Mouse (Mus musculus): ENCODE measurements around the gene Tom1l2.

The Tom1l2 gene

DNA sequence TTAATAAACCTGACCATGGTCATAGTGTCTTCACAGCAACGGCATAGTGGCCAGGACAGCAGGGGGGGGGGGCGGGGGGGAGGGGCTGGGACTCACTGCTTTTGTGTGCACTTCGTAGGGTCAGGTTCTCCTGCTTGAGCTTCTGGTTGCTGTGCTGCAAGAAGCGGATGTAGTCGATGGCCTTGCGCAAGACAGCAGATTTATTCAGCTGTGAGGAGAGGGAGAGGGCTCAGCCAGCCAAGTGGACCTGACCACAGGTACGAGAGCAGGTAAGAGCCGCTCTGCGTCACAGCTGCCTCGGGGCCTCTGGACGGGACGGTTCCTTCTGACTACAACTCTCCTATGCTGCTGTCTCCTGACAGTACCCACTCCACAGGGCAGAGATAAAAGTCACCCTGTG is 147.7 kb downstream of the Tom1l2 start:
- DNase-seq (ENCODE audit: low read depth, low spot score), result no peak

DNA sequence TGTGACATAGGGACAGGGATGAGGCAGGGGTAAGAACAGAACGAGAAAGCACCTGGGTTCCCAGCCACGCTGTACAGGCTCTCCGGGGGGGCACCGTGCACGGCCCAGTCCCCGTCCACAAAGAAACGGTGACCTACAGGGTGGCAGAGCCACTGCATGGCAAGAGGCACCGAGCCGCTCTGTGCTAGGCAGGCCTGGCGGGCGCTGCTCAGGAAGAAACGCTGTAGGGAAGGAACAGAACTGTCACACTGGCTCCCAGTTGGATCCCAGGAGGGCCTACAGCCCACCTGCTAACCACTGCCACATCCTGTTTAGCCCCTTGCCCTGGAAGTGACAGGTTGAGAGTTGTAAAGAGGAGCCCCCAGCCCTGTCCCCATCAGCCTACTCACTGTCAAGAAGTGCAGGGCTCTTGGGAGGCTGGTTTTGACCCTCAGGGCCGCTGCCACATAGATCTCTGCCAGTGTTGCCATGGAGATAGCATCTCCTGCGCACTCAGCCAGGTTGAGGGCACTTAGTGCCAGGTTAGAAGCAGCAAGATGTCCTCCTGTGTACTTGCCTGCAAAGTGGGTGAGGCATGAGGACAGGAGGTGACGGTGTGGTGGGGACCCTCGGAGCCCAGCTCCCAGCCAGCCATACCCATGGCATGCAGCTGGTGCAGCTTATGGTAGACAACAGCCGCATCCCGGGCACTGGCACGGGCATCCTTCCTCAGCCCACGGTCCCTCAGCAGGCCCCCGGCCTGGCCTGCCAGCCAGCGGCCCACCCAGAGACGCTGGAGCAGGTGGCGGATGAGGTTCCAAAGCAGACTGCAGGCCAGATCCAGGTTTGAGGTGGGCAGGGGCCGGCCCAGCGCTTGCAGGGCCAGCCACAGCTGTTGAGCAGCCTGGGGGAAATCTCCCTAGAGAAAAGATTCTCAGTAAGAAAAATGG is 149.7 kb downstream of the Tom1l2 start:
- DNase-seq (ENCODE audit: low read depth, low spot score), result no peak

DNA sequence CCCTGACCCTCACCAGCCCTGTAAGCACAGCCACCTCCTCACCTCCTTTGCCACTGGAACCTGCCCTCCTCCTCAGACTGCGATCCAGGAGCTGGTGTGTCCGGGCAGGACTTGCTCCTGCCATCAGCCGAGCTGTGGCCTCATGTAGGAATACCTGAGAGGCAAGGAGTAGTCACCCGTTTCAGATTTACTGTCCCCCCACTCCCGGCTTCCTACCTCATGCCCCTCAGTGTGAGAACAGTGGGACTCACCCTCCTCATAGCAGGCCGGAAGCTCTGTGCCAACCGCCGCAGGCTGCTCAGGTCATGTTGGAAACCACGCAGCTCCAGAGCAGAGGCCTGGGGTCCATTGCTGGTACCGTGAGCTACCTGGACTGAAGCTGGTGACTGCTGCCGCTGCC is 152.3 kb downstream of the Tom1l2 start:
- no peak for DNase-seq (ENCODE audit: low read depth, low spot score)

DNA sequence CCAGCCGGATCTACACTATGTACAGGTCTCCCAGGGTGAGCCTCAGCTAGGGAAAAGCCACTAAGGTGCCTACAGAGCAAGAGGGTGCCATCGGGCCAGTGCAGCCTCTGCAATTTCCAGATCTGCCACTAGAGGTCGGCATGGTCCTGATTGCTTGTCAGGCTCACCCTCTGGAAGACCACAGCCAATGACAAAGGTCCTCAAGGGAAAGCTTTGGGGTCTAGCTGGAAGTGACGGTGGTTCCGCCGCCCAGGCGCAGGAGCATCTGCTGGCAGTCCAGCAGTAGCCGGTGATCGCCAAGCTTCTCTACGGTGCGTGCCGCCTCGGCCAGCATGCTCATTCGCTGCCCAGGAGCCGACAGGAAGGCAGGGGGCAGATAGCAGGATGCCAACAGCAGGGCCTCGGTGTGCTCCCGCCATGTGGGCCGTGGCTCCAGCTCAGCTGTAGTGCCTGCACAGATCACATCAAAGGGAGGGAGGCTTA is 153.0 kb downstream of the Tom1l2 start:
- DNase-seq (ENCODE audit: low read depth, low spot score), result peak; percentile 88

DNA sequence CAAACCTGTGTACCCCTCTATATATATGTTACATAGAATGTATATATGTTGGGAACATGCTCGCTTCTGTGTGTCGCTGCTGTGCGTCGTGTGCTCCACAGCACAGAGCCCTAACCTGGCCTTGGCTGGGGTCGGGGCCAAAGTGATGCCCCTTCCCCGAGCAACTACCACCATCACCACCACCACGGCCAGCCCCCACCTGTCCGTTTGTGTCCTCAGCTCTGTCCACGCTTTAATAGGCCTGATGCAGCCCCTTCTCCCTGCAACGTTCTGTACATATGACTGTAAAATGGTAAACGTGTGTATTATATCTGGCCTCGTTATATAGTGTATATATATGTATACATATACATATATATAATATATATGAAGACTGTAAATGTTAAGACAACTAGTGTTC is 154.1 kb downstream of the Tom1l2 start:
- DNase-seq (ENCODE audit: low read depth, low spot score), result no peak

DNA sequence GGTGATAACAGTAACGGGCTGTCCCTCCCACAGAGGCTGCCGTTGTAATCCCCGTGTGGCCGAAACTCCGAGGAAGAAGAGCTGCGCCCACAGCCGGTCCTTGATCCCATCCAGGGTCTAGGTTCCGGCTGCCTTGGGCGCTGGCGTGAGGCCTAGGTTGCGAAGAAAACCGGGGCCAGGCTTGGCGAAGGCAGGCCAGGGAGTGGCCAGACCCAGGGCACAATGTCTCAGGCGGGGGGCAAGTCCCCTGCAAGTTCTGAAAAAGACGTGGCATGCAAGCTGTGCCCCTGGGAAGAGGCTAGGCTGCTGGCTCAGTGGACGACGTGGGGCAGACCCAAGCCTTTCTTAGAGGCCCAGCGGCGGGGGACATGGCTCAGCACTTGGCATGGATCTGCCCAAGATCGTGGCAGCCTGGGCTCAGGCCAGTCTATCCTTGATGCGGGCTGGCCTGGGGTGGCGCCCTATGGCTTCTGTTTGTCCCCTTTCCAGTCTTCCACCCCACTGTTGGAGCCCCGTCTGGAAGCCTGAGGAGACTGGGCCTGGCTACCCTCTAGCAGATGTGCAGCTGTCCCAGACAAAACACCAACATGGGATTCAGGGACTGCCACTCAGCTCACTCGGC is 154.6 kb downstream of the Tom1l2 start:
- no peak for DNase-seq (ENCODE audit: low read depth, low spot score)

DNA sequence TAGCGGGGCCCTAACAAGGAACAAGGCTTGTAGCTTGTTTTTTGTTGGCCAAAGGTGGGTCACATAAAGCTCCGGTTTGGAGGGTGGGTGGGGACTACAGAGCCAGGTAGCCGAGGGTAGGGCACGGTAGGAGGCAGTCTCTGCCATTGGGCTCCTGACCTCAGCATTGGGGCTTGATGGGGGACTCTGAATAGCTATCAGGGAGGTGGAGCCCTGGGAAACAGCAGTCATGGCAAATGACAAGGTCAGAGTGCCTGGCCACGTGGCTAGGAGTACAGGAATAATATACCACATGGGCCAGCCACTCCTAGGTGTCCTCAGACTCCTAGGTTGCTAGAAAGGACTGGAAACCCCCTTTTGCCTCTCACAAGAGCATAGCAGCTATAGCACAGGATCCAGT is 156.4 kb downstream of the Tom1l2 start:
- DNase-seq (ENCODE audit: low read depth, low spot score), result no peak

DNA sequence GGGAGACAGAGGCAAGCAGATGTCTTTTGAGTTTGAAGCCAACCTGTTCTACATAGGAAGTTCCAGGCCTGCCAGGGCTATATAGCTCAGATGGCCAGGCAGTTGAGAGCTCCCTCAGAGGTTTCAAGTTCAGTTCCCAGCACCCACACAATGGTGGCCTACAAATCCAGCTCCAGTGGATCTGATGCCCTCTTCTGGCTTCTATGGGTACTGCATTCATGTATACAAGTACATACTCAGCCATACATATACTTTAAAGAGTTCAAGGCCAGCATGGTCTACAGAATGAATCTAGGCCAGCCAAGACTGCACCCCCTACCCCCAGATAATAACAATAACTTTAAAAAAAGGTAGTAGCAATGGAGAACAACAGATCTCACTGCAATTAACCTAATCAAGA is 157.6 kb downstream of the Tom1l2 start:
- peak; percentile 69 for DNase-seq (ENCODE audit: low read depth, low spot score)

DNA sequence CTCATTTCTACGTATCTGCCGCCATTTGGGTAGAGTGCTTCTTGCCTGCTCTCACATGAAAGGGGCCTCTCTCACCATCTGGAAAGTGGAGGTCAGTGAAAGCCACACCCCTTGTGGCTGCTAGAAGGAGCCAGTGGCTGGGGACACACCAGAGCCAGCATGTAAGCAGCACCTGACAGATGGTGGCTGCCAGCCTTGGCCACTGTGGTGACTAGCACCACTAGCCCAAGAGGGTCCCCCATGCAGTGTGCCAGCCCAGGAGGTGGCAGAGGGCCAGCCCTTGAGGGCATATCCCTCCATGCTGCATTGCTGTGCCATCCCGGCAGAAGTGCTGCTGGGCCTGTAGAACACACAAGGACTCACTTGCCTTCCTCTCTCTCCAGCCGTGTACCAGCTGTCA is 159.1 kb downstream of the Tom1l2 start:
- no peak for DNase-seq (ENCODE audit: low read depth, low spot score)

DNA sequence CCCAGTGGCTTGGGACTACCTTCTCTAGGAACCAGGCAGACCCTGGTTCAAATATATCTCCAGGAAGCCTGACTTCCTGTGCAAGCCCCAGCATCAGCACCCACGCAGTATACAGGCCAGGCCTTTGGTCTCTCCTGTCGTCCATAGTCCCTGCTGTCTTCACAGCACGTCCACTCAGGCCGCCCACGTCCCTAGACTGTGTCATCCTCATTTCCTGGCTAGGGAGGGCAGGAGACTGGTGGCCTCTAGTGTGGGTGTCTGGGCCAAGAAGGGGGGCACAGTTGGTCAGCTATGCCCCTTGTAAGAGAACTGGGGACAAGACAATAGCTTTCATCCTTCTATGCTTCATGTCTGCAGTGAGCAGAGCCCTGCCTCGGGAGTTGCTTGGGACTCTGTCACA is 160.2 kb downstream of the Tom1l2 start:
- DNase-seq (ENCODE audit: low read depth, low spot score), result no peak

DNA sequence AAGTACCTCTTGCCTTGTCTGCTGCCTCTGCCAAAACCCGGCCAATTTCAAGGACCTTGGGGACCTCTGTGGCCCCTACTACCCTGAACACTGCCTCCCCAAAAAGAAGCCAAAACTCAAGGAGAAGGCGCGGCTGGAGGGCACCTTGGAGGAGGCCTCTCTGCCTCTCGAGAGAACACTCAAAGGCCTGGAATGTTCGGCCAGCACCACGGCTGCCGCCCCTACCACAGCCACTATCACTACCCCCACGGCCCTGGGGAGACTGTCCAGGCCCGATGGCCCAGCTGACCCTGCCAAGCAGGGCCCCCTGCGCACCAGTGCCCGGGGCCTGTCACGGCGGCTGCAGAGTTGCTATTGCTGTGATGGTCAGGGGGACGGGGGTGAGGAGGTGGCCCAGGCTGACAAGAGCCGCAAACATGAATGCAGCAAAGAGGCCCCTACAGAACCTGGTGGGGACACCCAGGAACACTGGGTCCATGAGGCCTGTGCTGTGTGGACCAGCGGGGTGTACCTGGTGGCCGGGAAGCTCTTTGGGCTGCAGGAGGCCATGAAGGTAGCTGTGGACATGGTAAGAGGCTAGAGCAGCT is 162.6 kb downstream of the Tom1l2 start:
- DNase-seq (ENCODE audit: low read depth, low spot score), result no peak

DNA sequence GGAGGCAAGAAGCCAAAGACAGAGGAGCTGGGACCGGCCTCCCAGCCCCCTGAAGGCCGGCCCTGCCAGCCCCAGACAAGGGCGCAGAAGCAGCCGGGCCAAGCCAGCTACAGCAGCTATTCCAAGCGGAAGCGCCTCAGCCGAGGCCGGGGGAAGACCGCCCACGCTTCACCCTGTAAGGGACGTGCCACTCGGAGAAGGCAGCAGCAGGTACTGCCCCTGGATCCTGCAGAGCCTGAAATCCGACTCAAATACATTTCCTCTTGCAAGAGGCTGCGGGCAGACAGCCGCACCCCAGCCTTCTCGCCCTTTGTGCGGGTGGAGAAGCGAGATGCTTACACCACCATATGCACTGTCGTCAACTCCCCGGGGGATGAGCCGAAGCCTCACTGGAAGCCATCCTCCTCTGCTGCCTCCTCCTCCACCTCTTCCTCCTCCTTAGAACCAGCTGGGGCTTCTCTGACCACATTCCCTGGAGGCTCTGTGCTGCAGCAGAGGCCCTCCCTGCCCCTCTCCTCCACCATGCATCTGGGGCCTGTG is 163.1 kb downstream of the Tom1l2 start:
- no peak for DNase-seq (ENCODE audit: low read depth, low spot score)

DNA sequence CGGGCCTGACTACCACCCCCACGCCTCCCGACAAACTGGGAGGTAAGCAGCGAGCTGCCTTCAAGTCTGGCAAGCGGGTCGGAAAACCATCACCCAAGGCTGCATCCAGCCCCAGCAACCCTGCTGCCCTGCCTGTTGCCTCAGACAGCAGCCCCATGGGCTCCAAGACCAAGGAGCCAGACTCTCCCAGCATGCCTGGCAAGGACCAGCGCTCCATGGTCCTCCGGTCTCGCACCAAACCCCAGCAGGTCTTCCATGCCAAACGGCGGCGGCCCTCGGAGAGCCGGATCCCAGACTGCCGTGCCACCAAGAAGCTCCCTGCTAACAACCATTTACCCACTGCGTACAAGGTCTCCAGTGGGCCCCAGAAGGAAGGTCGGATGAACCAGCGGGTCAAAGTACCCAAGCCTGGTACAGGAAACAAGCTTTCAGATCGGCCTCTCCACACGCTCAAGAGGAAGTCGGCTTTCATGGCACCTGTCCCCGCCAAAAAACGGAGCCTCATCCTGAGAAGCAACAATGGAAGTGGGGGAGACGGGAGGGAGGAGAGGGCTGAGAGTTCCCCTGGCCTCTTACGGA is 164.3 kb downstream of the Tom1l2 start:
- no peak for DNase-seq (ENCODE audit: low read depth, low spot score)

DNA sequence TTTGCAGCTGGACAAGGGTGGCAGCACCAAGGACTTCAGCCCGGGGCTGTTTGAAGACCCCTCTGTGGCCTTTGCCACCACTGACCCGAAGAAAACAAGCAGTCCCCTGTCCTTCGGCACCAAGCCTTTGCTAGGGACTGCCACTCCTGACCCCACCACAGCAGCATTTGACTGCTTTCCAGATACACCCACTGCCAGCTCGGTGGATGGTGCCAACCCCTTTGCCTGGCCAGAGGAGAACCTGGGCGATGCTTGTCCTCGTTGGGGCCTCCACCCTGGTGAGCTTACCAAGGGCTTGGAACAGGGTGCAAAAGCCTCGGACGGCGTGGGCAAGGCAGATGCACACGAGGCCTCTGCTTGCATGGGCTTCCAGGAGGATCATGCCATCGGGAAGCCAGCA is 165.6 kb downstream of the Tom1l2 start:
- DNase-seq (ENCODE audit: low read depth, low spot score), result no peak

DNA sequence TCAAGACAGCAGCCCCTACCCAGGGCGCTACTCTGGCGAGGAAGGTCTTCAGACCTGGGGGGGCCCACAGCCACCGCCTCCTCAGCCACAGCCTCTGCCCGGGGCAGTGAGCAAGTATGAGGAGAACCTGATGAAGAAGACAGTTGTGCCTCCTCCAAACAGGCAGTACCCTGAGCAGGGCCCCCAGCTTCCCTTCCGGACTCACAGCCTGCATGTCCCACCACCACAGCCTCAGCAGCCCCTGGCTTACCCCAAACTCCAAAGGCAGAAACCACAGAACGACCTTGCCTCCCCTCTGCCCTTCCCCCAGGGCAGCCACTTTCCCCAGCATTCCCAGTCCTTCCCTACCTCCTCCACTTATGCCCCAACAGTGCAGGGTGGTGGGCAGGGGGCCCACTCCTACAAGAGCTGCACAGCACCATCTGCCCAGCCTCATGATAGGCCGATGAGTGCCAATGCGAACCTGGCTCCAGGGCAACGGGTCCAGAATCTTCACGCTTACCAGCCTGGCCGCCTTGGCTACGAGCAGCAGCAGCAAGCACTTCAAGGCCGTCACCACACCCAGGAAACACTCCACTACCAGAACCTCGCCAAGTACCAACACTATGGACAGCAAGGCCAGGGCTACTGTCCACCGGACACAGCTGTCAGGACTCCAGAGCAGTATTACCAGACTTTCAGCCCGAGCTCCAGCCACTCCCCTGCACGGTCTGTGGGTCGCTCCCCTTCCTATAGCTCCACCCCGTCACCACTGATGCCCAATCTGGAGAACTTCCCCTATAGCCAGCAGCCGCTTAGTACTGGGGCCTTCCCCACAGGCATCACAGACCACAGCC is 167.1 kb downstream of the Tom1l2 start:
- no peak for DNase-seq (ENCODE audit: low read depth, low spot score)

DNA sequence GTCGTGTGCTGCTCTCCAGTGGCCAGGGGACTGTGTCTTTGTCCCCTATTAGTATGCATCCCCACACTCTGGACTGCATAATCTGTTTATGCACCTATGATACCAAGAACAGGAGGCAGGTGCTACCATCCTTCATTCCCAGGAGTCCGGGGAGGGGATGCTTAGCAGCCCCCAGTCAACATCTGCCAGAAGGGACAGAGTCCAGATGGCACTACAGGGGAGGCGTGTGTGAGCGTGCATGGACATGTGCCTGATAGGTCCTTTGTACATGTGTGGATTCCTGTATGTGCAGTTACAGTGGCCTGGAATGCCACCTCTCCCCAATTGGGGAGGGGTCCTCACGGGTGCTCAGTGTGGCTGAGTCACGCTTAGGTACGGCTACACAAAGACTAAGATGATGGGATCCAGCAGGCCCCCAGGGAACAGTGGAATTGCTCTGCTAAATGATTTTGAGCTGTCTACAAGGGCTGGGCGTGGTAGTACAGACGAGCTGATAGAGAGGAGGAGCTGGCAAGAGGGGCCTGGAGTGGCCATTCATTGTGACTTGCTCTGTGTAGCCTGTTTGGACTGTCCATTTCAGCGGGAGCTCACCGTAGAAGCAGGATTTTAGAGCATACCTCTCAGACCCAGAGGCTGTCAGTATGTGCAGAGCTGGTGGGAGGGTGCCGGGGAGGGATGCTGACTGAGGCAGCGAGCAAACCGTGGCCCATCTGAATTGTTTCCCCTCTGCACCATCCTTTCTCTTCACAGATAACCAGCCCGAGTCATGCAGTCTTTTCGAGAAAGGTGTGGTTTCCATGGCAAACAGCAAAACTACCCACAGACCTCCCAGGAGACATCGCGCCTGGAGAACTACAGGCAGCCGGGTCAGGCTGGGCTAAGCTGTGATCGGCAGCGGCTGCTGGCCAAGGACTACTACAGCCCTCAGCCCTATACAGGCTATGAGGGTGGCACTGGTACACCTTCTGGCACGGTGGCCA is 168.1 kb downstream of the Tom1l2 start:
- no peak for DNase-seq (ENCODE audit: low read depth, low spot score)

DNA sequence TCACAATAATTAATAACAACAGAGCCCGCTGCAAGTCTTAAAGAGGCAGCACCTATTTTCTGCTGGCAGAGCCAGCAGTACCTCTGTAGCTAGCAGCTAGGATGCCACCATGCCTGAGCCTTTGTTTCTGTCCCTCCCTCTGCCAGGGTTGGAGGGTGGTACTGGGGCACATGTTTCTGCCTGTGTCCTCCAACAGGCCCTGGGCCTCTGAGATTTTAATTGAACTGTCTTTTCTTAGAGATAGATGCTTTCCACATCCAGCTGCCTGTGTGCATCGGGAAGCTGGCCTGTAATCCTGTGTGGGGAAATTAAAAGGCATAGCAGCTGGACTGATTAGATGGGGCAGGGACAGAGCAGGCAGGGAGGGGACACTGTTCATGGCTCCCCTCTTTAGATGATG is 170.0 kb downstream of the Tom1l2 start:
- no peak for DNase-seq (ENCODE audit: low read depth, low spot score)

DNA sequence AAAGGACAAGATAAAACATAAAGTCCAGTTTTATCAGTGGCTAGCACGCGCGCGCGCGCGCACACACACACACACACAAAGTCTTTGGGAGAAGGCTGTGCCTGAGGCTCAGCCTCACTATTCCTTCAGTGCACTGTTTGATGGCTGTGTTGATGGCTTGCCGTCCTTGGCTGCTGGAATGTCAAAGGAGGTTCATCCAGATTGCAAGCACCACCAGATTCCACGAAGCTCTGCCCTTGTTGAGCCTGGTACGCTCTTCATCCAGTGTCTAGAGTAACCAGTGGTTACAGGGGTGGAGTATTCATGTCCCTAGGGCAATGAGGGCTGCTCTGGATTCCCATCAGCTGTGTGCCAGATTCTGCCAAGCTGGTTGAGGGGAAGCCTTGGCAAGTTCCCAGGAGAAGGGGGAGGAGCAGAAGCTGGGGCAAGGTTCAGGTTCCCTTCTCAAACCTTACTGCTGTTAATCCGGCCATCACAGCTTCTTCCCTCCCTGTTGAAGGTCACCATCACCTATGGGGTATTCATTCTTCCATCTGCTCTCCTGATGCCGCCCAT is 170.5 kb downstream of the Tom1l2 start:
- peak; percentile 74 for DNase-seq (ENCODE audit: low read depth, low spot score)

DNA sequence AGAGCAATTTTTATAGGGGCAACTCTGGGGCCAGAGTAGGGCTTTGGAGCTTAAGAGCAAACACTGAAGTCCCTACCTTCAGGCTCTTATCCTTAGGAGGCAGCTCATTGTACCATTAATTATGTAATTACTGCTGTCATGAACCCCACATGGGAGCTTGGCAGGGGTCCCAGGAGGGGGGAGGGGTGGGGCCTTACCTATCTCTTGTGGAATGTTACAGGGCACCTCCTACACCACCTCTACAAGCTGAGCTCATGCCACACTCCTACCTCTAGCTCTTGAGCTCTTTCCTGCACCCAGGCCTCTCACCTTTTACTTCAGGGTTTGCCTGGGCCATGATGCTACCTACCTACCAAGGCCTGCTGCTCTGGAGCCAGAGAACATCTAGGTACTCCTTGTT is 174.2 kb downstream of the Tom1l2 start:
- DNase-seq (ENCODE audit: low read depth, low spot score), result no peak

DNA sequence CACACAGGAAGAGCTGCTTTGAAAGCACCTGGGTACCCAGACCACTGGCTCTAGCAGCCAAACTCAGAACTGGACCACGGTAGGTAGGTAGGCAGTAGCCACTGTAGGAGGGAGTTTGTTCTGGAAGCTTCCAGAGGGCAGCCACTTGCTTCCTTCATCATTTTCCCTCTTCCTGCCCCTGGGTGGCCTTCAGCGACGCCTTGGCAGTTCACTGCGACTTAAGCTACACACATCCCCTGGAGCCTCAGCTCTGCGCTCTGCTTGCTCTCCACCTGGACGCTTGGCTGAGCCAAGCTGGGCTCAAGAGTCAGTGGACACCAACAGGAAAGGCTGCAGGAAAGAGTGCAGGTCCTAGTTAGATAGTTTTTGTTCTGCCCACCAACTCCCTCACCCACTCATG is 174.7 kb downstream of the Tom1l2 start:
- DNase-seq (ENCODE audit: low read depth, low spot score), result no peak
